8 mouse cellular contexts compared by ENCODE assay signal in the genomic region with DNA sequence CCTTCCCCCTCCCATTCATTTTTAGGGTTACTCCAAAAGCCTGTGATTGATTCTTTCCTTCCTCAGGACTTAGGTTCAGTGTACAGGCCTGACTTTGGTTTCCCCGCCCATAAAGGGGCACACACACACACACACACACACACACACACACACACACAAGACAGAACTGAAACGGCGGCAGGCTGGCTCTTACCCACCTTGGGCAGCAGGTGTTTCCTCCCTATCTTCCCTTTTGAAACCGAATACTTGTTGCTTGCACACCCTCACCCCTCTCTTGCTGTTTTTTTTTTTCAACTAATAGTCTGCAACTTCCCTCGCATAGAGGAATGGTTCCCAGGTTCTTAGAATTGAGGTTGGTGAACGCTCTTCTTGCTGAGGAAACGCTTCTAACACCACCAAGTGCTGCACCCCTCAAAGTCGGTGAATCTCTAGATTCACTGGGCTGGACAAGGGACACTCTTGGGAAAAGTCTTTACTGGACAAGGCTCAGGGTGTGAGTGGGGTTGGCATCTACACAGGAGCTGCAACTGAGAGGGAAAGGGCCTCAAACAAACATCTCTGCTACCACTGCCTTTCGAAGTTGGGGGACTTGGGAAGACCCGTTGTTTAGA. TPM values are rescaled to one million over a fixed set of nuclear protein-coding genes. Genes with fewer than 3 reads are reported as not detected.
DNase-seq lines count a peak whose midpoint lies in the region; ATAC-seq and TF ChIP-seq lines count a peak whose summit lies in the region.

No protein-coding gene starts in this region.

- ATAC-seq in lung, embryonic 14.5 days (ENCODE audit: insufficient read depth) = no peak
- no peak for ATAC-seq in forebrain, embryonic 15.5 days (replicated peaks)
- ATAC-seq in midbrain, embryonic 12.5 days (ENCODE audit: low FRiP score, low read depth) = peak; percentile 38

- DNase-seq in lung, embryonic 14.5 days = peak; percentile 17
- no peak for DNase-seq in lung, postnatal 25 days (ENCODE audit: low spot score)
- peak; percentile 58 to 66 for DNase-seq in kidney, postnatal 25 days
- DNase-seq in thymus, postnatal 0 days (ENCODE audit: low spot score) = peak; percentile 83
- DNase-seq in retina, embryonic 14.5 days (ENCODE audit: low spot score) = no peak
- no peak for DNase-seq in embryo, embryonic 10.5 days (ENCODE audit: low spot score)

- no peak for TF ChIP-seq CTCF in lung, embryonic 14.5 days (IDR thresholded peaks at IDR 0.05; ENCODE audit: low read depth)

- peaks cover 19% of the 10 kb centered on the region; the same call in 1 of the 2 replicates for H3K36me3 ChIP-seq in lung, embryonic 14.5 days (ENCODE audit: insufficient read depth)
- no peaks in the 10 kb centered on the region for H3K36me3 ChIP-seq in forebrain, embryonic 15.5 days
- peaks cover 15% of the 10 kb centered on the region for H3K36me3 ChIP-seq in midbrain, embryonic 12.5 days

- H3K4me3 ChIP-seq in lung, embryonic 14.5 days (ENCODE audit: low read depth, low read length) = peak overlapping the region; percentile 74
- H3K4me3 ChIP-seq in forebrain, embryonic 15.5 days = peak overlapping the region; percentile 62
- peak overlapping the region; percentile 67 for H3K4me3 ChIP-seq in midbrain, embryonic 12.5 days

- H3K4me2 ChIP-seq in lung, embryonic 14.5 days = peak overlapping the region; percentile 86
- H3K4me2 ChIP-seq in forebrain, embryonic 15.5 days (replicated peaks) = peak overlapping the region; percentile 88
- H3K4me2 ChIP-seq in midbrain, embryonic 12.5 days (replicated peaks) = peak overlapping the region; percentile 84

- peak overlapping the region; percentile 93 for H3K27ac ChIP-seq in lung, embryonic 14.5 days (ENCODE audit: low read depth)
- H3K27ac ChIP-seq in forebrain, embryonic 15.5 days (replicated peaks) = peak overlapping the region; percentile 60; the same call in 1 of the 2 replicates
- H3K27ac ChIP-seq in midbrain, embryonic 12.5 days (replicated peaks) = peak overlapping the region; percentile 71

- 15% methylated on average over 10 of the region's 10 CpGs for WGBS in lung, embryonic 14.5 days
- 28% methylated on average over 10 of the region's 10 CpGs for WGBS in forebrain, embryonic 15.5 days
- 31% methylated on average over 10 of the region's 10 CpGs for WGBS in midbrain, embryonic 12.5 days

- no peaks in the 10 kb centered on the region for H3K27me3 ChIP-seq in lung, embryonic 14.5 days (ENCODE audit: insufficient read depth, low read length)
- H3K27me3 ChIP-seq in forebrain, embryonic 15.5 days = no peaks in the 10 kb centered on the region
- H3K27me3 ChIP-seq in midbrain, embryonic 12.5 days = no peaks in the 10 kb centered on the region

- H3K4me1 ChIP-seq in lung, embryonic 14.5 days (ENCODE audit: insufficient read depth) = peaks cover 18% of the 10 kb centered on the region
- H3K4me1 ChIP-seq in forebrain, embryonic 15.5 days = peaks cover 32% of the 10 kb centered on the region
- peaks cover 32% of the 10 kb centered on the region for H3K4me1 ChIP-seq in midbrain, embryonic 12.5 days

- H3K9me3 ChIP-seq in lung, embryonic 14.5 days (ENCODE audit: low read depth, low read length) = no peaks in the 10 kb centered on the region
- no peaks in the 10 kb centered on the region for H3K9me3 ChIP-seq in forebrain, embryonic 15.5 days
- H3K9me3 ChIP-seq in midbrain, embryonic 12.5 days = no peaks in the 10 kb centered on the region

- peak overlapping the region; percentile 89 for H3K9ac ChIP-seq in lung, embryonic 14.5 days
- H3K9ac ChIP-seq in forebrain, embryonic 15.5 days (replicated peaks) = peak overlapping the region; percentile 78
- H3K9ac ChIP-seq in midbrain, embryonic 12.5 days (replicated peaks) = peak overlapping the region; percentile 89

RNA-seq across cellular contexts. Expression of a gene that starts 5.9 kb away (rescaled TPM):
- polyA plus RNA-seq in lung, embryonic 14.5 days (2014; fragmentation: Nextera tagmentation; extraction: Ambion mirVana) = 59.3 and 60.0 TPM in 2 replicates
- 30.2 and 30.3 TPM in 2 replicates for polyA plus RNA-seq in forebrain, embryonic 15.5 days (2015; fragmentation: Nextera tagmentation; extraction: Ambion mirVana)
- polyA plus RNA-seq in midbrain, embryonic 12.5 days (2016; fragmentation: Nextera tagmentation; extraction: Ambion mirVana) = 33.5 and 39.0 TPM in 2 replicates
- polyA plus RNA-seq in thymus, postnatal 0 days (2015; fragmentation: Nextera tagmentation; extraction: Ambion mirVana) = 82.0 and 82.7 TPM in 2 replicates

RNA-seq across cellular contexts. Expression of a gene that starts 28.2 kb away (rescaled TPM):
- not detected in 2 replicates for polyA plus RNA-seq in lung, embryonic 14.5 days (2014; fragmentation: Nextera tagmentation; extraction: Ambion mirVana)
- not detected in 2 replicates for polyA plus RNA-seq in forebrain, embryonic 15.5 days (2015; fragmentation: Nextera tagmentation; extraction: Ambion mirVana)
- 0.06 TPM in 1 of 2 replicates, not detected in the other for polyA plus RNA-seq in midbrain, embryonic 12.5 days (2016; fragmentation: Nextera tagmentation; extraction: Ambion mirVana)
- polyA plus RNA-seq in thymus, postnatal 0 days (2015; fragmentation: Nextera tagmentation; extraction: Ambion mirVana) = not detected in 2 replicates

RNA-seq across cellular contexts. Expression of a gene that starts 35.2 kb away (rescaled TPM):
- not detected in 2 replicates for polyA plus RNA-seq in lung, embryonic 14.5 days (2014; fragmentation: Nextera tagmentation; extraction: Ambion mirVana)
- polyA plus RNA-seq in forebrain, embryonic 15.5 days (2015; fragmentation: Nextera tagmentation; extraction: Ambion mirVana) = not detected in 2 replicates
- 0.06 TPM in 1 of 2 replicates, not detected in the other for polyA plus RNA-seq in midbrain, embryonic 12.5 days (2016; fragmentation: Nextera tagmentation; extraction: Ambion mirVana)
- polyA plus RNA-seq in thymus, postnatal 0 days (2015; fragmentation: Nextera tagmentation; extraction: Ambion mirVana) = not detected in 2 replicates

RNA-seq across cellular contexts. Expression of a gene that starts 46.8 kb away (rescaled TPM):
- 42.0 and 42.8 TPM in 2 replicates for polyA plus RNA-seq in lung, embryonic 14.5 days (2014; fragmentation: Nextera tagmentation; extraction: Ambion mirVana)
- polyA plus RNA-seq in forebrain, embryonic 15.5 days (2015; fragmentation: Nextera tagmentation; extraction: Ambion mirVana) = 54.7 and 55.1 TPM in 2 replicates
- 60.8 and 63.3 TPM in 2 replicates for polyA plus RNA-seq in midbrain, embryonic 12.5 days (2016; fragmentation: Nextera tagmentation; extraction: Ambion mirVana)
- 33.8 and 36.1 TPM in 2 replicates for polyA plus RNA-seq in thymus, postnatal 0 days (2015; fragmentation: Nextera tagmentation; extraction: Ambion mirVana)

RNA-seq across cellular contexts. Expression of a gene that starts 54.6 kb away (rescaled TPM):
- not detected in 2 replicates for polyA plus RNA-seq in lung, embryonic 14.5 days (2014; fragmentation: Nextera tagmentation; extraction: Ambion mirVana)
- not detected in 2 replicates for polyA plus RNA-seq in forebrain, embryonic 15.5 days (2015; fragmentation: Nextera tagmentation; extraction: Ambion mirVana)
- not detected in 2 replicates for polyA plus RNA-seq in midbrain, embryonic 12.5 days (2016; fragmentation: Nextera tagmentation; extraction: Ambion mirVana)
- polyA plus RNA-seq in thymus, postnatal 0 days (2015; fragmentation: Nextera tagmentation; extraction: Ambion mirVana) = not detected in 2 replicates

Comparison
In these comparisons a context has a peak if more than half of its experiments do, and no peak if none do; other contexts are left out.
1. DNase-seq: peak in lung, embryonic 14.5 days (single experiment), kidney, postnatal 25 days (2 of 2) and thymus, postnatal 0 days (single experiment); none in lung, postnatal 25 days (single experiment), retina, embryonic 14.5 days (single experiment) and embryo, embryonic 10.5 days (single experiment).
2. Peak in every context shown above with its lines, with median percentiles within 50 percentile points of each other: H3K27ac ChIP-seq, H3K4me2 ChIP-seq, H3K4me3 ChIP-seq and H3K9ac ChIP-seq.